Mouse (Mus musculus) CD4-positive, CD25-positive, alpha-beta regulatory T cell, adult 4 months (primary cell): ENCODE measurements around the gene Csgalnact2. TPM values are rescaled to one million over a fixed set of nuclear protein-coding genes. Genes with fewer than 3 reads are reported as not detected.
A peak's percentile ranks its signal among the peaks of the same experiment; 100 is the strongest.

Source experiments
- ATAC-seq: one replicate; pipeline ENCODE4 v1.8.0; 2017
- polyA plus RNA-seq, 2 experiments: library from polyadenylated mRNA; unstranded; fragments of 100-300 nt; shearing (Covaris generic); gene quantifications; one replicate each; pipeline ENCODE4 v1.2.1; 2017

The Csgalnact2 gene
- polyA plus RNA-seq, 2 experiments from 2014 or later = 6.0 to 8.7 TPM

- no peak for ATAC-seq
These were observed 66.8 kb downstream of the Csgalnact2 start for GRCm38 (mm10) chr6:118072176-118072575.

- ATAC-seq = no peak
These were observed 67.5 kb downstream of the Csgalnact2 start for GRCm38 (mm10) chr6:118071416-118071815.

- ATAC-seq = no peak
These were observed 68.0 kb downstream of the Csgalnact2 start for GRCm38 (mm10) chr6:118071013-118071350.

GRCm38 (mm10) chr6:118070321-118071012 lies 68.5 kb downstream of the Csgalnact2 start:
- ATAC-seq = no peak

- ATAC-seq = peak; percentile 25
These were observed 71.2 kb downstream of the Csgalnact2 start for GRCm38 (mm10) chr6:118067720-118068119.

GRCm38 (mm10) chr6:118066199-118067081 lies 72.5 kb downstream of the Csgalnact2 start:
- peak; percentile 66 for ATAC-seq

GRCm38 (mm10) chr6:118065837-118066198 lies 73.1 kb downstream of the Csgalnact2 start:
- ATAC-seq = peak; percentile 22

GRCm38 (mm10) chr6:118064968-118065530 lies 73.9 kb downstream of the Csgalnact2 start:
- peak; percentile 47 for ATAC-seq

GRCm38 (mm10) chr6:118063266-118063665 lies 75.7 kb downstream of the Csgalnact2 start:
- ATAC-seq = no peak

- ATAC-seq = no peak
These were observed 77.7 kb downstream of the Csgalnact2 start for GRCm38 (mm10) chr6:118061266-118061665.

Other genes with a start within 250 kb of the Csgalnact2 start
- gene Hnrnpf, start 238.8 kb downstream of the Csgalnact2 start, polyA plus RNA-seq = 1,000 to 10,000 TPM; 1,072 to 1,239 TPM
- 10 to 100 TPM in 1 of 2 experiments, 1 to 10 TPM in 1; 7.6 to 14.3 TPM for gene Fxyd4, start 201.4 kb downstream of the Csgalnact2 start, polyA plus RNA-seq
- gene Rasgef1a, start 127.7 kb downstream of the Csgalnact2 start, polyA plus RNA-seq = 1 to 10 TPM; 5.4 to 7.8 TPM
- gene Ret, start 58.6 kb upstream of the Csgalnact2 start, polyA plus RNA-seq = under 1 TPM; 0.28 to 0.65 TPM